Mouse (Mus musculus) neural tube, embryonic 13.5 days (tissue): ENCODE measurements around the gene Stau1. TPM values are rescaled to one million over a fixed set of nuclear protein-coding genes. Genes with fewer than 3 reads are reported as not detected.

Experiments used
- ATAC-seq: fragments of 200-750 bp; cut with Nextera tagmentation; 2 replicates; pipeline ENCODE4 v1.8.0; 2017; ENCODE audit warnings: low read depth, mild to moderate bottlenecking, moderate TSS enrichment, moderate library complexity
- H3K27ac ChIP-seq: fragments of 300-500 bp; sonication (generic); replicated peaks from 2 replicates; pipeline ENCODE4 v1.5.1; 2015; ENCODE audit warnings: moderate library complexity, mild to moderate bottlenecking, inconsistent platforms
- H3K27me3 ChIP-seq: fragments of 300-500 bp; sonication (generic); 2 replicates; pipeline ENCODE4 v1.6.1; 2015; ENCODE audit warnings: mild to moderate bottlenecking, inconsistent platforms
- H3K36me3 ChIP-seq: fragments of 300-500 bp; sonication (generic); 2 replicates; pipeline ENCODE4 v1.6.1; 2015; ENCODE audit warnings: mild to moderate bottlenecking, inconsistent platforms
- H3K4me1 ChIP-seq: fragments of 300-500 bp; sonication (generic); replicated peaks from 2 replicates; pipeline ENCODE4 v1.6.1; 2015; ENCODE audit warnings: inconsistent platforms
- H3K4me2 ChIP-seq: fragments of 300-500 bp; sonication (generic); 2 replicates; pipeline ENCODE4 v1.6.1; 2015; ENCODE audit warnings: inconsistent platforms, mild to moderate bottlenecking, moderate library complexity
- H3K4me3 ChIP-seq: fragments of 300-500 bp; sonication (generic); 2 replicates; pipeline ENCODE4 v1.5.1; 2015; ENCODE audit warnings: mild to moderate bottlenecking, inconsistent platforms
- H3K9ac ChIP-seq: fragments of 300-500 bp; sonication (generic); 2 replicates; pipeline ENCODE4 v1.6.1; 2015; ENCODE audit warnings: moderate library complexity, mild to moderate bottlenecking, inconsistent platforms
- H3K9me3 ChIP-seq: fragments of 300-500 bp; sonication (generic); 2 replicates; pipeline ENCODE4 v1.6.1; 2016; ENCODE audit warnings: inconsistent platforms
- WGBS: fragments of 180-500 bp; shearing (Covaris S2); methylation state at CpG from one replicate; pipeline ENCODE4 v1.1.7; 2015; 5-methylcytosine and 5-hydroxymethylcytosine counted together
- polyA plus RNA-seq: library from polyadenylated mRNA; unstranded; fragments of >200 nt; fragmentation: Nextera tagmentation; extraction: Ambion mirVana; gene quantifications from 2 replicates; pipeline ENCODE4 v1.2.1, GENCODE M21; 2015

The Stau1 gene
- polyA plus RNA-seq, 1 experiment from 2014 or later = 115 TPM

- Histone ChIP-seq H3K4me2 (no peak overlapping the region), H3K9ac (no peak overlapping the region), H3K27me3 (no peaks in the 10 kb centered on the region), H3K4me3 (no peak overlapping the region), H3K27ac (no peak overlapping the region), H3K4me1 (no peaks in the 10 kb centered on the region), H3K36me3 (peaks cover 93% of the 10 kb centered on the region), H3K9me3 (no peaks in the 10 kb centered on the region)
- 61% methylated on average over 4 of the region's 4 CpGs for WGBS
- no peak for ATAC-seq
Observed at GRCm38 (mm10) chr2:166945456-166945855, 50.6 kb downstream of the Stau1 start.

- H3K4me1 ChIP-seq = no peaks in the 10 kb centered on the region
- no peaks in the 10 kb centered on the region for H3K9me3 ChIP-seq
- H3K27ac ChIP-seq = no peak overlapping the region
- no peaks in the 10 kb centered on the region for H3K27me3 ChIP-seq
- peaks cover 90% of the 10 kb centered on the region for H3K36me3 ChIP-seq
- H3K4me2 ChIP-seq = no peak overlapping the region
- WGBS = 74% methylated on average over 1 of the region's 1 CpGs
- H3K9ac ChIP-seq = no peak overlapping the region
- H3K4me3 ChIP-seq = no peak overlapping the region
- no peak for ATAC-seq
Observed at GRCm38 (mm10) chr2:166944346-166944745, 51.8 kb downstream of the Stau1 start.

GRCm38 (mm10) chr2:166943146-166943545, 53.0 kb downstream of the Stau1 start:
- no peaks in the 10 kb centered on the region for H3K4me1 ChIP-seq
- no peak overlapping the region for H3K4me2 ChIP-seq
- H3K27me3 ChIP-seq = no peaks in the 10 kb centered on the region
- H3K9ac ChIP-seq = no peak overlapping the region
- no peak for ATAC-seq
- H3K9me3 ChIP-seq = no peaks in the 10 kb centered on the region
- no peak overlapping the region for H3K27ac ChIP-seq
- WGBS = 95% methylated on average over 2 of the region's 2 CpGs
- H3K36me3 ChIP-seq = peaks cover 90% of the 10 kb centered on the region
- H3K4me3 ChIP-seq = no peak overlapping the region

GRCm38 (mm10) chr2:166936166-166936565, 59.9 kb downstream of the Stau1 start:
- no peak overlapping the region for H3K4me3 ChIP-seq
- no peak for ATAC-seq
- H3K27ac ChIP-seq = no peak overlapping the region
- H3K27me3 ChIP-seq = no peaks in the 10 kb centered on the region
- no peaks in the 10 kb centered on the region for H3K4me1 ChIP-seq
- H3K4me2 ChIP-seq = no peak overlapping the region
- 93% methylated on average over 2 of the region's 2 CpGs for WGBS
- peaks cover 90% of the 10 kb centered on the region for H3K36me3 ChIP-seq
- H3K9ac ChIP-seq = no peak overlapping the region
- H3K9me3 ChIP-seq = no peaks in the 10 kb centered on the region

- Histone ChIP-seq H3K9me3 (no peaks in the 10 kb centered on the region), H3K9ac (no peak overlapping the region), H3K27ac (no peak overlapping the region), H3K4me2 (no peak overlapping the region), H3K4me1 (no peaks in the 10 kb centered on the region), H3K4me3 (no peak overlapping the region), H3K36me3 (peaks cover 90% of the 10 kb centered on the region), H3K27me3 (no peaks in the 10 kb centered on the region)
- 92% methylated on average over 7 of the region's 7 CpGs for WGBS
- ATAC-seq = no peak
Observed at GRCm38 (mm10) chr2:166935582-166935981, 60.5 kb downstream of the Stau1 start.

GRCm38 (mm10) chr2:166934416-166934815, 61.7 kb downstream of the Stau1 start:
- H3K27me3 ChIP-seq = no peaks in the 10 kb centered on the region
- H3K27ac ChIP-seq = no peak overlapping the region
- no peak overlapping the region for H3K4me2 ChIP-seq
- H3K9me3 ChIP-seq = no peaks in the 10 kb centered on the region
- WGBS = 69% methylated on average over 5 of the region's 5 CpGs
- H3K36me3 ChIP-seq = peaks cover 91% of the 10 kb centered on the region
- ATAC-seq = no peak
- no peaks in the 10 kb centered on the region for H3K4me1 ChIP-seq
- H3K9ac ChIP-seq = no peak overlapping the region
- H3K4me3 ChIP-seq = no peak overlapping the region

GRCm38 (mm10) chr2:166933943-166934342, 62.2 kb downstream of the Stau1 start:
- Histone ChIP-seq H3K36me3 (peaks cover 90% of the 10 kb centered on the region), H3K27ac (no peak overlapping the region), H3K9ac (no peak overlapping the region), H3K27me3 (no peaks in the 10 kb centered on the region), H3K4me1 (no peaks in the 10 kb centered on the region), H3K4me2 (no peak overlapping the region), H3K9me3 (no peaks in the 10 kb centered on the region), H3K4me3 (no peak overlapping the region)
- no peak for ATAC-seq
- WGBS = 91% methylated on average over 6 of the region's 6 CpGs

- no peaks in the 10 kb centered on the region for H3K27me3 ChIP-seq
- H3K4me1 ChIP-seq = no peaks in the 10 kb centered on the region
- no peak overlapping the region for H3K4me3 ChIP-seq
- no peak for ATAC-seq
- 87% methylated on average over 2 of the region's 2 CpGs for WGBS
- H3K9me3 ChIP-seq = no peaks in the 10 kb centered on the region
- H3K27ac ChIP-seq = no peak overlapping the region
- H3K4me2 ChIP-seq = no peak overlapping the region
- H3K36me3 ChIP-seq = peaks cover 85% of the 10 kb centered on the region
- no peak overlapping the region for H3K9ac ChIP-seq
Observed at GRCm38 (mm10) chr2:166923971-166924370, 72.1 kb downstream of the Stau1 start.

- WGBS = 86% methylated on average over 8 of the region's 8 CpGs
- no peak overlapping the region for H3K9ac ChIP-seq
- H3K4me2 ChIP-seq = no peak overlapping the region
- H3K27me3 ChIP-seq = no peaks in the 10 kb centered on the region
- ATAC-seq = no peak
- no peaks in the 10 kb centered on the region for H3K9me3 ChIP-seq
- H3K36me3 ChIP-seq = peaks cover 10% of the 10 kb centered on the region
- no peak overlapping the region for H3K4me3 ChIP-seq
- no peak overlapping the region for H3K27ac ChIP-seq
- peaks cover 16% of the 10 kb centered on the region for H3K4me1 ChIP-seq
Observed at GRCm38 (mm10) chr2:166910536-166910935, 85.6 kb downstream of the Stau1 start.

GRCm38 (mm10) chr2:166909729-166910128, 86.4 kb downstream of the Stau1 start:
- Histone ChIP-seq H3K9ac (no peak overlapping the region), H3K4me2 (no peak overlapping the region), H3K4me3 (no peak overlapping the region), H3K27ac (no peak overlapping the region), H3K9me3 (no peaks in the 10 kb centered on the region), H3K4me1 (peaks cover 19% of the 10 kb centered on the region), H3K36me3 (peaks cover 10% of the 10 kb centered on the region), H3K27me3 (no peaks in the 10 kb centered on the region)
- 97% methylated on average over 3 of the region's 3 CpGs for WGBS
- ATAC-seq = no peak

- ATAC-seq = peak; percentile 28
Observed at GRCm38 (mm10) chr2:166906523-166907182, 89.4 kb downstream of the Stau1 start.

GRCm38 (mm10) chr2:166905711-166906522, 90.2 kb downstream of the Stau1 start, which contains the start of gene Cse1l:
TSS of gene Cse1l (plus strand) at chr2:166906040.
- no peaks in the 10 kb centered on the region for H3K27me3 ChIP-seq

More at GRCm38 (mm10) chr2:166906523-166907182, 89.4 kb downstream of the Stau1 start:
- Histone ChIP-seq H3K9me3 (no peaks in the 10 kb centered on the region), H3K4me3 (peak overlapping the region; percentile 90), H3K4me2 (peak overlapping the region; percentile 95), H3K36me3 (peaks cover 10% of the 10 kb centered on the region), H3K9ac (peak overlapping the region; percentile 85), H3K27ac (peak overlapping the region; percentile 98), H3K27me3 (no peaks in the 10 kb centered on the region), H3K4me1 (peaks cover 19% of the 10 kb centered on the region)
- under 1% methylated on average over 28 of the region's 28 CpGs for WGBS

More at GRCm38 (mm10) chr2:166905711-166906522, 90.2 kb downstream of the Stau1 start, which contains the start of gene Cse1l:
- Histone ChIP-seq H3K4me1 (peaks cover 19% of the 10 kb centered on the region), H3K4me2 (peak within 1 kb of the TSS; percentile 95), H3K4me3 (peak within 1 kb of the TSS; percentile 90), H3K36me3 (peaks cover 10% of the 10 kb centered on the region), H3K9ac (peak within 1 kb of the TSS; percentile 85), H3K9me3 (no peaks in the 10 kb centered on the region), H3K27ac (peak within 1 kb of the TSS; percentile 98)
- WGBS = under 1% methylated on average over 72 of the region's 80 CpGs
- peak; percentile 97 for ATAC-seq
